Mouse (Mus musculus) ES-E14 (cell line): ENCODE results near the gene Ncan.

Source experiments
- CHD2 ChIP-seq: IDR thresholded peaks from 2 replicates; pipeline ENCODE4 v1.6.1; 2014; ENCODE audit warnings: mild to moderate bottlenecking, low read depth, low read length, inconsistent platforms
- HCFC1 ChIP-seq: IDR thresholded peaks from 2 replicates; pipeline ENCODE4 v1.6.1; 2012; ENCODE audit warnings: low read length, inconsistent platforms, borderline replicate concordance; ENCODE audit not compliant: insufficient read depth
- MAFK ChIP-seq: IDR thresholded peaks from 2 replicates; pipeline ENCODE4 v1.6.1; 2014; ENCODE audit warnings: mild to moderate bottlenecking, low read depth, low read length, inconsistent platforms; ENCODE audit not compliant: insufficient read depth
- ZC3H11A ChIP-seq: IDR thresholded peaks from 2 replicates; pipeline ENCODE4 v1.6.1; 2012; ENCODE audit warnings: low read depth, mild to moderate bottlenecking, inconsistent platforms, low read length, borderline replicate concordance
- ZNF384 ChIP-seq: IDR thresholded peaks from 2 replicates; pipeline ENCODE4 v1.6.1; 2012; ENCODE audit warnings: low read depth, low read length, inconsistent platforms

- no peak for TF ChIP-seq HCFC1
- TF ChIP-seq ZC3H11A, result no peak
- no peak for TF ChIP-seq CHD2
- no peak for TF ChIP-seq ZNF384
- TF ChIP-seq MAFK, result no peak
Observed at GRCm38 (mm10) chr8:70163316-70163715, 42.6 kb upstream of the Ncan start.
